Mouse (Mus musculus) cerebral cortex, adult 2 months (tissue): ENCODE results near the gene Bola2.

ENCODE experiments used
- WGBS: fragments of 180-500 bp; shearing (Covaris S2); methylation state at CpG from one replicate; pipeline ENCODE4 v1.1.7; 2018; 5-methylcytosine and 5-hydroxymethylcytosine counted together

Bola2 gene

DNA sequence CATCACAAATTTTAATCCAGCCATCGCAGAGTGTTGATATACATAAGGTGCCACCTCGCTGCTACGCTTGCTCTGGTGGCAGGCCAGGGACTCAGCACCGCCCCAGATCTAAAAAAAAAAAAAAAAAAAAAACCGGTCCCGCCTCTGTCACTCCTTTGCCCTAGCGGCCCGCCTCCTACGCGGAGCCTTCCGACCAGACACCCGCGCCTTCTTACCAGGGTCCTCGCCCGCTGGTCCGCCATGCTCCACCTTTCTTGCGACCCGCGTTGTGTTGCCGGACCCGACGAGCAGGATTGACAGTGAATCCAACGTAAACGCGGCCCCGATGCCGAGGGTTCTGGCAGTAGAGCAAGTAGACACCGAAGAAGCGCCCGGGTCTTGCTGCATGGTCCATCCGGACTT lies at the start of gene Bola2:
Bola2 (plus strand) TSS at position 192 of the 402 bp plus-strand sequence.
- WGBS, result under 1% methylated on average over 31 of the region's 31 CpGs

GRCm38 (mm10) chr7:126645708-126646107 lies 49.5 kb upstream of the Bola2 start:
- 76% methylated on average over 5 of the region's 5 CpGs for WGBS

DNA sequence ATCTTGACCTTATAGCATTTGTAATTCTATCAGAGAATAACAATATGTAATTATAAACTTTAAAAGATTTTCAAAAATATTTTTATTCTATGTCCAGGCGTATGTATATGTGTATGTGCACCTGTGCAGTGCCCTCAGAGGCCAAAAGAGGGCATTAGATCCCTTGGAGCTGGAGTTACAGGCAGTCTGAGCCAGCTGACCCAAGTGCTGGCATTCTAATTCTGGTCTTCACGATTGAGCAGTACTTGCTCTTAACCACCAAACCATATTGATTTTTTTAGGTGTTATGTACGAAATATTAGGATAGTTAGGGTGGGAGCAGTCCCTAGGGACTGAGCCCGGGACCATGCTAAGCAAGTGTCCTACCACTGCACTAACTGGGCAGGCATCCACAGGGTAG lies 46.7 kb upstream of the Bola2 start:
- 67% methylated on average over 4 of the region's 4 CpGs for WGBS

GRCm38 (mm10) chr7:126649231-126650051 lies 45.8 kb upstream of the Bola2 start, which contains the start of gene Sgf29:
TSS of gene Sgf29 (plus strand) at chr7:126649309.
- under 1% methylated on average over 57 of the region's 57 CpGs for WGBS

GRCm38 (mm10) chr7:126650852-126651251 lies 44.3 kb upstream of the Bola2 start:
- WGBS, result 86% methylated on average over 2 of the region's 2 CpGs

DNA sequence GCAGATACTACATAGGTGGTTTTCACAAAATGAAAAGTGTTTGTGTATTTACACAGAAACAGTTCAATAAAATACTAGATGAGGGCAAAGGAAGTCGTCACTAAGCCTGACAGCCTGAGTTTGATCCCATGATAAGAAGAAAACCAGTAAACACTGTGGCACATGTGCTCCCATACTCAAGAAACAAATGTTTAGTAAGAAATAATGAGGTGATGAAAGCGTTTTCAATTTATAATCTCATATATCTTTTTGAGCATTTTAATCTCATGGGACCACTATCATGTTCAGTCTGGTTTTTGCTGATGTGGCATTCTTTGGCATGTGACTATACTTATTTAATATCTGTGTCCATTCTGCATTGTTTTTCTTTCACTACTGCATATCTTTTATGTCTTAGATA lies 41.2 kb upstream of the Bola2 start:
- 93% methylated on average over 2 of the region's 2 CpGs for WGBS

DNA sequence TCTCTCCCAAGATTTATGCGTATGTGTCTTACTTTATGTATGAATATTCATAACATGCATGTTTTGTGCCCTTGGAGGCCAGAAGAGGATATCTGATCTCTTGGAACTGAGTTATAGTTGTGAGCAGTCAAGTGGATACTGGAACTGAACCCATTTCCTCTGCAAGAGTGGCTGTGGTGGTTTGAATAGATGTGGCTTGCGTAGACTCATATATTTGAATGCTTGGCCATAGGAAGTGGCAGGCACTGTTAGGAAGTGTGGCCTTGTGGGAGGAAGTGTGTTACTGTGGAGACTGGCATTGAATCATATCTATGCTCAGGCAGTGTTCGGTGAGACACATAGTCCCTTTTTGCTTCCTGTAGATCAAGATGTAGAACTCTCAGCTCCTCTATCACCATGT lies 39.5 kb upstream of the Bola2 start:
- 81% methylated on average over 3 of the region's 3 CpGs for WGBS

- WGBS, result 79% methylated on average over 1 of the region's 1 CpGs
Measured at GRCm38 (mm10) chr7:126657522-126657921, 37.7 kb upstream of the Bola2 start.

DNA sequence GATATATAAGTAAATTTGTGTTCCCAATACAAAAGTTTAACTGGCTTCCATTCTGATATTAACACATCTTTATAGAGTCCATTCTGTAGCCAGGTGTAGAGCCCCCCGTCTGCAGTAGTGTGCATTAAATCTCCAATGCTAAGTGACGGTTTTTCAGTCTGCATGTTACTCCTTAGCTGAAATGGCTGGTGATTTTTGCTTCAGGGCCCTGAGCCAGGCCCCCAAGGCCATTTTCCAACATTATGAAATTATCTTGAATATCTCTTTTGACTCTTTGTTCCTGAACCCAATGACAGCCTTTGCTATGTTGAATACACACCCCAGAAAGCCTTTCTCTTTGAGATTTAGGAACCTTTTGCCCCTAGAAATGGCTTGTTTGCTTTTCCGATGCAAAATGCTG lies 35.4 kb upstream of the Bola2 start:
- 96% methylated on average over 3 of the region's 3 CpGs for WGBS

DNA sequence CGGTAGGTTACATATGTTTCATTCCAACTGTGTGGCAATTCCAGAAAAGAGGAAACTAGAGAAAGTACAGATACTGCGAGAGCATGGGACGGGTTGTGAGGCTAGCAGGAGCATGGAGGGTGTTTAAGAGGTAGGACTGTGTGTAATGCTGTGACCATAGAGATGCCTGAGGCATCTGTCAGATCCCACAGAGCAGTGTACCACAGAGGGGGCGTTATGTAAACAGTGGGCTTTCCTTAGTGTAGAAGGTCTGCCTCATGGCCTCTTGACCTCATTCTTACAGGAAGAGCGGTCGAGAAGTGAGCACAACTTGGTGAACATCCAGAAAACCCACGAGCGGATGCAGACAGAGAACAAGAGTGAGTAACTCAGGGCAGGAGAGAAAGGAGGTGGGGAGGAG lies 31.6 kb upstream of the Bola2 start:
- 73% methylated on average over 8 of the region's 8 CpGs for WGBS

DNA sequence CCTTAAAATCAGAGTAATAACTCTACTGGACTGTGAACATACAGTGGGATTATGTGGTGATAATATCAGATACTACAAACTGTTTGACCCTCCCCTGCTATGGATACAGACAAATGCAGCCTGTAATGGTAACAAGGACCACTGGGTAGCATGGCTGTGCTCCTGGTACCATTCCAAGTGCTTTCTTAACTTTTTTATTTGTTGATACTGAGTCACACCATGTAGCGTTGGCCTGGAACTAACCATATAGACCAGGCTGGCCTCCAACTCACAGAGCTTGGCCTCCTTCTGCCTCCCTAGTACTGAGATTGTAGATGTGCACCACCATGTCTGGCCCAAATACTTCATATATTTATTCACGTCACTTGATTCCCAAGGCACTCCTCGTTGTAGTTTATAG lies 29.9 kb upstream of the Bola2 start:
- 92% methylated on average over 3 of the region's 3 CpGs for WGBS

DNA sequence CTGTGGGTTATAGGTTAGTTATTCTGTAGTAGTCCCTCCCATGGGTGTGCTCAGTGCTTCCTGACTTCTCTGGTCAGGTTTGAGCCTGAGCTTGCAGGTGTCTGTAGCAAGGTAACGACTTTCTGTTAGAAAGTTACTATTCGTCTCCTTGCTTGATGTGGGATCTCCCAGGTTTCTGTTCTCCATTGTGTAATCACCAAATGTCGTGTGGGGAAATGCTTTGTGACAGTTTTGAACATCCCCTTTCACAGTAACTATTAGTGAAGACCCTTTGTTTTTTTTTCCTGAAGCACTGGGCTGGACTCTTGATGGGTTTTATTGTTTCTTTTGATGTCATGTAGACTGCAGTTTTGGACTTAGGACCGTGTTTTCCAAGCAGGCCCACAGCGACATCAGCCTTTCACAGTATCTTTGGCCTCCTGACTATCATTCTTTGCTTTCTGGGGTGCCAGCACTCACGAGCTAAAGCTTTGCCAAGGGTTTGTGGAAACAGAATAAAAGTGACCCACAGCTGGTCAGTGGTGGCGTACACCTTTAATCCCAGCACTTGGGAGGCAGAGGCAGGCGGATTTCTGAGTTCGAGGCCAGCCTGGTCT lies 27.6 kb upstream of the Bola2 start:
- WGBS, result 78% methylated on average over 9 of the region's 9 CpGs

DNA sequence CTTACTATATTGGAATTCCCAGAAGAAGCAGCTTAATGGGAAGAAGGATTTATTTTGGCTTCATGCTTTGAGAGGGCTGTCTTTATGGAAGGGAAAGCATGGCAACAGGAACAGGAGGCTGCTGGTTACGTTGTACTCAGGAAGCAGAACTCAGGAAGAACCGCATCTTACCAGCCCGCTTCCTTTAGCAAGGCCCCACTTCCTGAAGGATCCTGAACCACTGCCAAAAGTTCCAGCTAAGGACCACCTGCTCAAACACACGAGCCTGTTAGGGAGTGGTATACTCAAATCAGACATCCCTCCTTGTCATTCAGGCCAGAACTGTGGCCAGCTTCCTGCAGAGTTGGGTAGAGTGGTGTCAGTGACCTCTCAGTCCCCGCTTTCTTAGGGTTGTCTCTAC lies 26.7 kb upstream of the Bola2 start:
- 69% methylated on average over 5 of the region's 5 CpGs for WGBS

DNA sequence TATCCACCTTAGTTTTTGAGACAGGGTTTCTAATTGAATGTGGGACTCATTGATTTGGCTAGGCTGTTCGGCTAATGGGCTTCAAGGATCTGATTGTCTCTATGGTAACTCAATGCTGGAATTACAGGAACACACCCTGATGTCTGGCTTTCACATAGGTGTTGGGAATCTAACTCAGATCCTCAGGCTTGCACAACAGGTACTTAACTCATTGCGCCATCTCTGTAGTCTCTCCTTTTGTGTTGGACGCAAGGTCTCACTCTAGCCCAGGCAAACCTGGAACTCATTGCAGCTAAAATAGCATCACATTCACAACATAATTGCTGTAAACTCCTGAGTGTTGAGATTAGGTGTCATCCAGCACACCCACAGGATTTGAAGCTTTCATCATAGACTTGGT lies 25.0 kb upstream of the Bola2 start:
- over 99% methylated on average over 3 of the region's 3 CpGs for WGBS

DNA sequence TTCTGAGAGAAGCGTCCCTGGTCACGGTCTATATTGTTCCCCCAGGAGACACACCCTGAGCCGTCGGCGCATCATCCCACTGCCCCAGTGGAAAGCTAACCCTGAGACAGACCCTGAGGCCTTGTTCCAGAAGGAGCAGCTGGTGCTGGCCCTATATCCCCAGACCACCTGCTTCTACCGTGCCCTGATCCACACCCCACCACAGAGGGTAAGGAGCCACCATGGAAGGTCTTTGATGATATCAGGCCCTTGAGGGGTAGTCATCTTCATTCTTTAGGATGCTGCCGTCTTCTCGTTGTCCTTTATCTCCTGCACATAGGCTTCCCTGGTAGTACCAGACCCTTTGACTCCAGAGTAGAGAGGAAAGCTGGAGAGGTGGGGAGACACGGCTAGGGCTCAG lies 23.1 kb upstream of the Bola2 start:
- WGBS, result 95% methylated on average over 9 of the region's 9 CpGs

GRCm38 (mm10) chr7:126675104-126675503 lies 20.1 kb upstream of the Bola2 start:
- WGBS, result 94% methylated on average over 8 of the region's 8 CpGs

DNA sequence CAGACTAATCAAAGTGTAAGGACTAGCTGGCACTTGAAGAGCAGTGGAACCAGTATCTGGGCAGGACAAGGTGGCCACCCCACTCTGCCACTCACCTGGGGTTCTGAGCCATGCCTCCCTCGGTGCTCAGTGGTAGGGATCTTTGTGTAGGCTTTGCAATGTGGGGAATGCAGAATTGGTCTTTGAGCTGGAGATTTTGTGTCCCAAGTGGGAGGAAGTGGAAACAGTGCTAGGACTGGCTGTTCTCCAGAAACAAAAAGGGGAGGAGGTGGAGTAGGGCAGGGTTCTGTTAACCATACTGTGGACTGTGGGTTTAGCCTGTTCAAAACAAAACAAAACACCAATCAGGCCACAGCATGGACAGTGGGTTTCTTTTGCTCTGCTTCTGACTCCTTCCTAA lies 19.0 kb upstream of the Bola2 start, which contains the start of gene Sult1a1:
Sult1a1 (minus strand) TSS at position 226 of the 400 bp plus-strand sequence.
- WGBS, result 23% methylated on average over 1 of the region's 1 CpGs

GRCm38 (mm10) chr7:126676631-126677220 lies 18.5 kb upstream of the Bola2 start:
- 71% methylated on average over 4 of the region's 4 CpGs for WGBS

DNA sequence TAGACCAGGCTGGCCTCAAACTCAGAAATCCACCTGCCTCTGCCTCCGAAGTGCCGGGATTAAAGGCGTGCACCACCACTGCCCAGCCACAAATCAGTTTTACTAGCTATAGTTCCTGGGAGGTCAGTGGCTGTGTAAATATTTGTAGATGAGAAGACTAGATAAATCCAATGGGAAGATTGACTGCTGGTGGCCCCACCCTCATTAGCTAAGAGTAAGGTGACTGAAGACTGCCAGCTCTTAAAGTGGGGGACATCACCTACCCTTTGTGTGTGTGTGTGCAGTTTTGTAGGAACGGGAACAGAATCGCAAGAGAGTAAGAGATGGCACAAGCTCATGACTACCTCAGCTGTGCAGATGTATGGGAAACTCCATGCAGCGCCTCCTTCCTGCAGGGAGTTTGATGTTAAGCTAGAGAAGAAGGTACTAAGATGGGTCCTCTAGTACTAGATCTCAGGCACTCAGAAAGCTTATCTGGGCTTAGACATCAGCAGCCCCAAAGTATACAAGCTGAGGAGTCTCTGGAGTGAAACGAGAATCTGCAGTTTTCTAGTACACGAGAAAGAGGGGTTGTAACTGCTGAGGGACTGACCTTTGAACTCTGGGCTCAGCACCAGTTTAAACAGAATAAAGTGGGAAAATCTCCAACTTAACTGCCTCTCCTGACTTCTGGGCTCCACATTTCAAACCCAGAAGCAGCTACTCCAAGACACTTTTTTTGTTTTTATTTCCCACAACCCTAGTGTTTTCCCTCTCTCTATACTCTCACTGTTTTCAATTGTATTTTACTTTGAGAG lies 16.5 kb upstream of the Bola2 start:
- WGBS, result 92% methylated on average over 8 of the region's 8 CpGs

GRCm38 (mm10) chr7:126679683-126680082 lies 15.5 kb upstream of the Bola2 start:
- 87% methylated on average over 5 of the region's 5 CpGs for WGBS

- WGBS, result 94% methylated on average over 5 of the region's 5 CpGs
Measured at GRCm38 (mm10) chr7:126681221-126681620, 14.0 kb upstream of the Bola2 start.

DNA sequence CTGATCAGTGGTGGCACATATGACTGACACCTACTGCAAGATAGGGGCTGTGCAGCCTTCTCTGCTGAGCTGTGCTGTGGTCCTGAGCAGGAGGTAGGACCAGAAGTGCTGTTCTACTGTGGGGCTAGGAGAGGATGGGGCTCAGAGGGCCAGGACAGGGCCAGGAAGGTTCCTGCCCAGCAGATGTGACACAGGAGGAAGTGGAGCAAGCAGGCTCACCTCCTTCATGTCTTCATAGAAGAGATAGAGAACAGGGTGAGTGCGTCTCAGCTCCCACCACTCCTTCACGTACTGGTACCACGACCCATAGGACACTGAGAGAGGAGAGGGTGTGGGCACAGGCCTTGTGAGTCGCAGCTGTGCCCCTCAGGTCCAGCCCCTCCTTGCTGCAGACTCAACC lies 7.0 kb upstream of the Bola2 start:
- 86% methylated on average over 4 of the region's 4 CpGs for WGBS
